Mouse (Mus musculus) kidney, embryonic 15.5 days (tissue): ENCODE results near the gene Itga3. TPM values are rescaled to one million over a fixed set of nuclear protein-coding genes. Genes with fewer than 3 reads are reported as not detected.
"Not testable (repeated sequence)": the region's sequence is repeated elsewhere in the genome, so short reads cannot be mapped to it uniquely, and the experiment has no call there.

ENCODE experiments used
- ATAC-seq: fragments of 200-750 bp; cut with Nextera tagmentation; replicated peaks from 2 replicates; pipeline ENCODE4 v1.8.0; 2017; ENCODE audit warnings: moderate TSS enrichment; ENCODE audit not compliant: low FRiP score
- H3K27ac ChIP-seq: fragments of 300-500 bp; sonication (generic); 2 replicates; pipeline ENCODE4 v1.5.1; 2015; ENCODE audit warnings: mild to moderate bottlenecking, inconsistent platforms
- H3K27me3 ChIP-seq: fragments of 300-500 bp; sonication (generic); 2 replicates; pipeline ENCODE4 v1.6.1; 2015; ENCODE audit warnings: inconsistent platforms
- H3K36me3 ChIP-seq: fragments of 300-500 bp; sonication (generic); 2 replicates; pipeline ENCODE4 v1.6.1; 2015; ENCODE audit warnings: inconsistent platforms
- H3K4me1 ChIP-seq: fragments of 300-500 bp; sonication (generic); 2 replicates; pipeline ENCODE4 v1.6.1; 2015; ENCODE audit warnings: inconsistent platforms
- H3K4me2 ChIP-seq: fragments of 300-500 bp; sonication (generic); 2 replicates; pipeline ENCODE4 v1.6.1; 2015; ENCODE audit warnings: moderate library complexity, mild to moderate bottlenecking, inconsistent platforms
- H3K4me3 ChIP-seq: fragments of 300-500 bp; sonication (generic); replicated peaks from 2 replicates; pipeline ENCODE4 v1.5.1; 2015; ENCODE audit warnings: mild to moderate bottlenecking, inconsistent platforms
- H3K9ac ChIP-seq: fragments of 300-500 bp; sonication (generic); 2 replicates; pipeline ENCODE4 v1.6.1; 2015; ENCODE audit warnings: mild to moderate bottlenecking, inconsistent platforms
- H3K9me3 ChIP-seq: fragments of 300-500 bp; sonication (generic); replicated peaks from 2 replicates; pipeline ENCODE4 v1.6.1; 2016; ENCODE audit warnings: inconsistent platforms
- WGBS: fragments of 180-500 bp; shearing (Covaris S2); methylation state at CpG from one replicate; pipeline ENCODE4 v1.1.7; 2015; ENCODE audit warnings: mixed read lengths; 5-methylcytosine and 5-hydroxymethylcytosine counted together
- polyA plus RNA-seq: library from polyadenylated mRNA; unstranded; fragments of >200 nt; fragmentation: Nextera tagmentation; extraction: Ambion mirVana; gene quantifications from 2 replicates; pipeline ENCODE4 v1.2.1, GENCODE M21; 2015

The Itga3 gene
- polyA plus RNA-seq, 1 experiment from 2014 or later: 22.9 TPM

DNA sequence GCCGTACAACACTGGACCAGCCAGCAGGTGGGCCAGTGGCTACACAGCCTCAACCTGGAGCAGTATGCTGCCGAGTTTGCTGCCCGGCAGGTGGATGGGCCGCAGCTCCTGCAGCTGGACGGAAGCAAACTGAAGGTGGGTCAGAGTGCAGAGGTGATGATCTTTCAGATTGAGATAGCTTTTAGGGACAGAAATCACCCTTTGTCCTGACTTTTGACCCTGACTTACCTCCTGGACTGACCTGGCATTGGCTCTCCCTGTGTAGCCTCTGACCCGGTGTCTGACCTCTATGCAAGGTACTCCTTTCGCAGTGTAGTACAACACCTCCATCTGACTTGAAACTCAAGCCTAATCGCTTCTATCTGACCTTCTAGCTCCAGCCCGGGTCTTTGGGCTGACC is 53.1 kb downstream of the Itga3 start:
- 93% methylated on average over 9 of the region's 9 CpGs for WGBS

DNA sequence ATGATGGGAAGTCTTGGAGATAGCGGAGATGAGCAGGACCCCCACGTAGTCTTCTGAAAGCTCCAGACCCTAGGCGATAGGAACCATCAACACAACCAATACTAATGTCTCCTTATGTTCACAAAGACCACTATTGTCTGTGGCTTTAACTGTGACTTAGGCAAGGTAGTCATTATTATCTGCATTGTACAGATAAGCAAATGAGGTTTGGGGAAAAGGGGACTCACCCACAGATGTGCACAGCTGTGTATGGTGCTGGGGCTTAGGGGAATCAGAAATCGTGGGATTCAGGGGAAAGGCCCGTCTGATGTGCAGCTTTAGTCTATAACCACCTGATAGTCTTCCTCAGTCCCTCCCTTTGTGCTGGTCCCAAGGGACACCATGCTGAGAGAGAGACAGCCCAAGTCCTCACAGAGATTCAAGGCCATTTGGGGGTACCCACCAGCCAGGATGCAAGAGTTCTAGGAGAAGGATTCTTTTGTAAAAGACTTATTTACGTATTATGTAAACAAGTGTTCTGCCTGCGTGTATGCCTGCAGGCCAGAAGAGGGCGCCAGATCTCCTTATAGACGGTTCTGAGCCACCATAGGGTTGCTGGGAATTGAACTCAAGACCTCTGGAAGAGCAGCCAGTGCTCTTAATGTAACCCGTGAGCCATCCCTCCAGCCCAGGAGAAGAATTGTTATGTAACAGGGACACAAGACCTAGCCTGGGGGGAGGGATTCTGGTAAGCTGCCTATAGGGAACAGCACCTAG is 54.2 kb downstream of the Itga3 start:
- Histone ChIP-seq H3K9me3 (no peaks in the 10 kb centered on the region), H3K27ac (no peak overlapping the region), H3K27me3 (no peaks in the 10 kb centered on the region), H3K4me3 (no peak overlapping the region), H3K4me1 (peaks cover 40% of the 10 kb centered on the region), H3K4me2 (no peak overlapping the region), H3K9ac (no peak overlapping the region), H3K36me3 (peaks cover 65% of the 10 kb centered on the region)
- no peak for ATAC-seq
- WGBS: 84% methylated on average over 10 of the region's 10 CpGs

More for the DNA sequence above, 53.1 kb downstream of the Itga3 start:
- Histone ChIP-seq H3K9ac (no peak overlapping the region), H3K27me3 (no peaks in the 10 kb centered on the region), H3K4me3 (no peak overlapping the region), H3K9me3 (no peaks in the 10 kb centered on the region), H3K36me3 (peaks cover 66% of the 10 kb centered on the region), H3K4me1 (peaks cover 40% of the 10 kb centered on the region), H3K27ac (no peak overlapping the region), H3K4me2 (no peak overlapping the region)
- no peak for ATAC-seq

DNA sequence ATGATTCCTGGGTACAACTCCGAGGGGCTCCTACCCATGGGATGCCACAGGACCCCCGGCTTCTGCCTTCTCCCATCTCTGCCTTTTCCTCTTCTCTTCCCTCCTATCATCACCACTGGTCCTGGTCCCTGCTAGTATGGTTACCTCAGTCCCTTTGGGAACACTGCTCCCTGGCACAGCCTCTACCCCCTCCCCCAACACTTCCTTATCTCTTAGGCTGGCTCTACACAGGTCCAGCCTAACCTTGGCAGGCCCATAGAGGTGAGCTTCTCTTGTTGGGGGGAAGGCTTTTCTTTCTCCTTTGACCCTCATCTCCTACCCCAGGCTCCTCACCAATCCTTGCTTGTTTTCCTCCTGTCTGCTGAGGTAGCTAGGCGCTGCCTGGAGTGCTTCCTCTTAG is 61.1 kb downstream of the Itga3 start:
- Histone ChIP-seq H3K27ac (no peak overlapping the region), H3K4me1 (peaks cover 32% of the 10 kb centered on the region), H3K36me3 (peaks cover 55% of the 10 kb centered on the region), H3K4me2 (no peak overlapping the region), H3K4me3 (no peak overlapping the region), H3K9ac (no peak overlapping the region), H3K9me3 (no peaks in the 10 kb centered on the region), H3K27me3 (no peaks in the 10 kb centered on the region)
- WGBS: 88% methylated on average over 3 of the region's 3 CpGs
- ATAC-seq: no peak

DNA sequence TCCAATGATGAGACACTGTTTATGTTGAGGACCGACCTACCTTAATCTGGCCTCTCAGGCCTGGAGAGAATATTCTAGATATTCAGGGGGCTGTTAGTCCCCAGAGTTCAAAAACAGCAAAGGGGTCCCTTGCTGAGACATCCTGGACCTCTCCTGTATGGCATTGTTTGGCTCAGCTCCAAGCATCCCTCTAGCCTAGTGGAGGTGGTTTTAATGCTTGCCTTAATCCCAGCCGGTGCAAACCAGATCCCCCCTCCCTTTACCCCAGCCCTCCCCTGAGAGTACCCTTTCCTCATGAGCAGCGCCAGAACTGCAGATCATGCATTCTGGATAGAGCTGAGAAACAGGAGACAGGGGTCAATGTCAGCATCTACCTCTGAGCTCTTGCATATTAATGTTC is 64.1 kb downstream of the Itga3 start:
- Histone ChIP-seq H3K27me3 (no peaks in the 10 kb centered on the region), H3K4me1 (peaks cover 44% of the 10 kb centered on the region), H3K4me2 (no peak overlapping the region), H3K27ac (no peak overlapping the region), H3K36me3 (peaks cover 38% of the 10 kb centered on the region), H3K9me3 (no peaks in the 10 kb centered on the region), H3K9ac (no peak overlapping the region), H3K4me3 (no peak overlapping the region)
- 54% methylated on average over 3 of the region's 3 CpGs for WGBS
- no peak for ATAC-seq

DNA sequence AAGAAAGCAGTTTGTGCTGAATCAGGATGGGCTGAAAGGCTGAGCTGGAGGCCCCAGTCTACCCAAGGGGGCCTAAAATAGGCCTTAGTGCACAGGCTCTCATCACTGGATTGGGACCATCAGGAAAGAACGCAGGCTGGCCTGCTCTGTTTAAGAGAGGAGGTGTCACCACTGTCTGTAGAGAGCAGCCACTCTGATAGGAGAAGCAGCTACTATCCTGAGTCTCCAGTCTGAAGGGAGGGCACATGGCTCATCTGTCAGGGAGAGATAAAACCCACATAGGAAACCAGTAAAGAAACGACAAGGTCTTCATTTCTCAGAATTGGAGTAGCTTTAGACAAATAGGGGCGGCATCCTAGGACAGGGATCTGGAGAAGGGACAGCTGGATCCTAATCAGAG is 64.5 kb downstream of the Itga3 start:
- H3K4me3 ChIP-seq: no peak overlapping the region
- peak overlapping the region; percentile 22; the same call in 1 of the 2 replicates for H3K27ac ChIP-seq
- no peaks in the 10 kb centered on the region for H3K27me3 ChIP-seq
- H3K4me1 ChIP-seq: peaks cover 48% of the 10 kb centered on the region
- H3K4me2 ChIP-seq: peak overlapping the region; percentile 90
- no peaks in the 10 kb centered on the region for H3K9me3 ChIP-seq
- peak; percentile 61; the same call in 1 of the 2 replicates for ATAC-seq
- 48% methylated on average over 3 of the region's 3 CpGs for WGBS
- H3K36me3 ChIP-seq: peaks cover 37% of the 10 kb centered on the region
- H3K9ac ChIP-seq: no peak overlapping the region

DNA sequence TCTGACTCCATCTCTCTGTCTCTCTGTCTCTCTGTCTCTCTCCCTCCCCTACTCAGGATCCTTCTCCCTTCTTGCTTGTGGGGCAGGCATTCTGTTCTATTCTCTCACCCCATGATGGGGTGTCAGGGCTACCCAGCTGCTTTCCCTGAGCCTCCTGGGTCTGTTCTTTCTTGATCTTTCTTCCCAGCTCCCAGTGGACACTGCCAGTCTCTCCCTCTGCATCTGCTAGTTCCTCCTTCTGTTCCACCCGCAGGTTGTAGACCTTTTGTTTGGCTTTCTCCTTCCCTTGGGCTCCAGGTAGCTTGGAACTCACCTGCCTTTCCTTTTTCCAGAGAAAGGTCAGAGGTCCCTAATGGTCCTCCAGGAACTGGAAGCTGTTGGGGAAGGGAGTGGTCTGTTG is 65.2 kb downstream of the Itga3 start:
- Histone ChIP-seq H3K4me3 (peak overlapping the region; percentile 65), H3K27me3 (no peaks in the 10 kb centered on the region), H3K4me2 (peak overlapping the region; percentile 90), H3K9me3 (no peaks in the 10 kb centered on the region), H3K27ac (peak overlapping the region; percentile 22; the same call in 1 of the 2 replicates), H3K36me3 (peaks cover 30% of the 10 kb centered on the region), H3K9ac (no peak overlapping the region), H3K4me1 (peaks cover 54% of the 10 kb centered on the region)
- WGBS: 37% methylated on average over 1 of the region's 1 CpGs
- no peak for ATAC-seq

DNA sequence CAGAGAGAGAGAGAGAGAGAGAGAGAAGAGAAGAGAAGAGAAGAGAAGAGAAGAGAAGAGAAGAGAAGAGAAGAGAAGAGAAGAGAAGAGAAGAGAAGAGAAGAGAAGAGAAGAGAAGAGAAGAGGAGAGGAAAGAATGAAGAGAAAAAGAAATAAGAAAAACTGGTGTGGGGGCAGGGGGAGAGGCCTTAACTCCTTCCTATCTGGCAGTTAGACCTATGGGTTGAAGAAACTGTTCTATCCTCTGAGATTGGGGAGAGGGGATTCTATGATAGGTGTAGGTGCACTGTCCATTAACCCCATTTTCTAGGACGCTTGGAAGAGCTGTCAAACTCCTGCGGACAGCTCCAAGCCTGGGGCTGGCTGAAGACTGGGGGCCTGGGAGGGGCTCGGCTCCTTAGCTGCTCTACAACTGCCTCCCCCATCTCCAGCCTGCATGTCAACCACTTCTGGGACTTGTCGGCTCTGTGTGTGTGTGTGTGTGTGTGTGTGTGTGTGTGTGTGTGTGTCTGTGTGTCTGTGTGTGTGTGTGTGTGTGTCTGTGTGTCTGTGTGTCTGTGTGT is 65.7 kb downstream of the Itga3 start:
- H3K36me3 ChIP-seq: peaks cover 26% of the 10 kb centered on the region
- peak overlapping the region; percentile 61 for H3K27ac ChIP-seq
- H3K4me1 ChIP-seq: peaks cover 59% of the 10 kb centered on the region
- not testable (repeated sequence) for H3K9me3 ChIP-seq, ATAC-seq, H3K27me3 ChIP-seq
- H3K4me2 ChIP-seq: peak overlapping the region; percentile 90
- 9% methylated on average over 4 of the region's 4 CpGs for WGBS
- peak overlapping the region; percentile 65 for H3K4me3 ChIP-seq
- peak overlapping the region; percentile 83 for H3K9ac ChIP-seq

DNA sequence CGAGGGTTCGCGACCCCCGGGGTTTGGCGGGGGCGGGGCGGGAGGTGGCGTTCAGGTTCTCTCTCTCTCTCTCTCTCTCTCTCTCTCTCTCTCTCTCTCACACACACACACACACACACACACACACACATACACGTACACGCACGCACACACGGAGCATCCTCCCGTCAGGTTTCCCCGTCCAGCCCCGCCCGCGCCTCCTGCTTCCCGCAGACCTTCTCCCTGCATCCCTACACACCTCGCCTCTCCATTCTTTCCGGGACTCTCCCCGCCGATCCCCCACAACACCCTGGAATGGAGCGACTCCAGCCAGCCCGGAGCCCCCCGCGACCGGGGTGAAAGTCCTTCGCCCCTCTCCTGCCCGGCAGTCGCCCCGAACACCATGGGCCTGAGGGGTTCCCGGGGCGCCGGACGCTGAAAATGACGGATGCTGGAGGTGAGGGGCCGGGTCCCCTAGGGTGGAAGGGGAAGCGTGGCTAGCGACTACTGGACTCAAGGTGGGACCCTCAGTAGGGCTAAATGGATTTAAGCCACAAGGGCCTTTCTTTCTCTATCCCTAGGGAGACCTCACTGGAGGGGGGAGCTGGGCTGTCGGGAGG is 66.4 kb downstream of the Itga3 start:
- no peak; the same call in 1 of the 2 replicates for ATAC-seq
- Histone ChIP-seq H3K4me1 (peaks cover 61% of the 10 kb centered on the region), H3K4me2 (peak overlapping the region; percentile 90), H3K9me3 (no peaks in the 10 kb centered on the region), H3K36me3 (peaks cover 27% of the 10 kb centered on the region), H3K9ac (peak overlapping the region; percentile 83), H3K27ac (peak overlapping the region; percentile 94), H3K27me3 (no peaks in the 10 kb centered on the region), H3K4me3 (peak overlapping the region; percentile 65)
- 1% methylated on average over 36 of the region's 40 CpGs for WGBS

DNA sequence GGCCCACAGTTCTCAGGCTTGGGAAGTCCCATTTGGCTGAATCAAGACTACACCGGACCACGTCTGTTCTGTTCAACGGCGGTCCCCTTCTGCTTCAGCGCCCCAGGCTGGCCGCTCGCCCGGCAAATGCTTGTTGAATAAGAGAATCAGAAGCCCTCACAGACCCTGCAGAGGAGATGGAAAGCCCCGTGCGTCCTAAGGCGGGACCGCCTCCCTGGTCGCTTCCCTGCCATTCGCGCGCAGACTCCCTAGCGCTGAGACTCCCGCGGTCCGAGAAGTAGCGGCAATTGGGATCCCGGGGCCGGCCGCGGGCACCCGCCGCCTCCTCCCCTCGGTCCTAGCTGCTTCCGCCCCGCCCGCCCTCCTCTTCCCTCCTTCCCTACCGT is 67.0 kb downstream of the Itga3 start, which contains the start of gene Samd14:
Gene Samd14, plus strand, starts transcription at position 251 of the 386 bp plus-strand sequence.
- Histone ChIP-seq H3K4me3 (peak within 1 kb of the TSS; percentile 65), H3K4me1 (peaks cover 63% of the 10 kb centered on the region)

DNA sequence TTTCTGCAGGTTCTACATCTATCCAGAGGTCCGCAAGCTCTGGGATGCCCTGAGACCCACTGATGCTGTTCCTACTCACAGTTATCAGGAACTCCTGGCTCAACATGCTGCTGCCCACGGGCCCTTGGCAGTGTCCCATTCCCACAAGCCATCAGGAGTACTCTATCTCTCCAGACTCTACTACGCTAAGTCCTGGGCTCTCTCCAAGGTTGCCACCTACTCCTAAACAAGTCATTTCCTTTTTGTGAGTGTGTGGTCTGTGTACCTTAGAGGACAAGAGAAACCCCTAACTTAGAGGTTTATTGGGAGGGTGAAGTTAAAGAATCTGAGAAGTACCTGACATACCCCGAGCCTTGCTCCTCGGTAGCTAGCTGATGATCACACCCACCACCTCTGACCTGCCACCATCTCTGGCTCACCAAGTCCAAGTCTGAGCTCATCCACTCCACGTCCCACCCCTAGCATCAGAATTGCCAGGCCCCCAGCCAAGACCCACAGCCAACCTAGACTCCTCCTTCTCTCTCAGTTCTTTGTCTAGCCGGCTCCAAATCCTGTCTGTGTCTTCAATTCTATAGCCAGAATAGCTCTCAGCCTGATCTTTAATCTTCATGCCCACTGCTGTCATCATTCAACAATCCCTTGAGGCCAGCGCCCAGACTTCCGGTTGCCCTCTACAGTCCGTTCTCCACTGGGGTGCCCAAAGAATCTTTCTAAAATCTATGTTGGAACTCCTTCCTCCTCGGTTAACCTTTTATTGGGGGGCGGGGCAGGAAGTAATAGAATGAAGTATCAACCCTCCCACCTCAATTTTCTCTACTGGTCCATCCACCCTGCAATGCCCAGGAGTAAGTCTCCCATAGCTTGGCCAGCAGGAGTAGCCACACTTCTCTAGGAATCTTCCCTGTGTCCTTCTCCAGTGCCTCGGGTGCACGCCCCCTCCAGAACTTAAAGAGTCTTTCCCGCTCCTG is 67.7 kb downstream of the Itga3 start:
- Histone ChIP-seq H3K27me3 (no peaks in the 10 kb centered on the region), H3K36me3 (peaks cover 27% of the 10 kb centered on the region), H3K27ac (peak overlapping the region; percentile 94), H3K4me2 (peak overlapping the region; percentile 90), H3K9ac (peak overlapping the region; percentile 83), H3K9me3 (no peaks in the 10 kb centered on the region), H3K4me3 (peak overlapping the region; percentile 65), H3K4me1 (peaks cover 65% of the 10 kb centered on the region)
- 31% methylated on average over 15 of the region's 15 CpGs for WGBS
- ATAC-seq: peak; percentile 20

More for the DNA sequence above, 67.0 kb downstream of the Itga3 start, which contains the start of gene Samd14:
- Histone ChIP-seq H3K36me3 (peaks cover 27% of the 10 kb centered on the region), H3K27me3 (no peaks in the 10 kb centered on the region), H3K9me3 (no peaks in the 10 kb centered on the region), H3K4me2 (peak within 1 kb of the TSS; percentile 90), H3K27ac (peak within 1 kb of the TSS; percentile 94), H3K9ac (peak within 1 kb of the TSS; percentile 83)
- ATAC-seq: peak; percentile 68
- 0% methylated on average over 32 of the region's 32 CpGs for WGBS

DNA sequence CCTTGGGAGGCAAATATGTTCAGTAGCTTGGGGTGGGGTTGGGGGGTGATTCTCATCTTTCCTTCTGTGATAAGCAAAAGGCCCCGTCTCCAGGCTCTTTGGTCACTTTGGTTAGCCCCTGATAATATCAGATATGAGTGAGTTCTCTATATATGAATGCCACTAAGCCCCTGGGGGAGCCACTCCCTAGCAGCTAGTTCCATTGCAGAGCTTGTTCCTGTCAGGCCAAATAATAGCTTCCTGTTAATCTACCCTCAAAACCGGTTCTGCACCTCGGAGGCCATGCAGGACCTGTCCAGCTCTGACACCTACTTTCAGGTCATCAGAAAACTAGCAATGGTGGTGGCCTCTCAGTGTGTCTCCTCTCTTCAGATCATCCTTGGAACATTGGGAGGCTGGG is 69.2 kb downstream of the Itga3 start:
- Histone ChIP-seq H3K9ac (no peak overlapping the region), H3K4me1 (peaks cover 59% of the 10 kb centered on the region), H3K9me3 (no peaks in the 10 kb centered on the region), H3K36me3 (peaks cover 35% of the 10 kb centered on the region), H3K4me2 (peak overlapping the region; percentile 80; the same call in 1 of the 2 replicates), H3K4me3 (no peak overlapping the region), H3K27me3 (no peaks in the 10 kb centered on the region), H3K27ac (peak overlapping the region; percentile 84)
- WGBS: 62% methylated on average over 3 of the region's 3 CpGs
- no peak for ATAC-seq
